Mouse (Mus musculus): ENCODE measurements around the gene Erbb4.

DNA sequence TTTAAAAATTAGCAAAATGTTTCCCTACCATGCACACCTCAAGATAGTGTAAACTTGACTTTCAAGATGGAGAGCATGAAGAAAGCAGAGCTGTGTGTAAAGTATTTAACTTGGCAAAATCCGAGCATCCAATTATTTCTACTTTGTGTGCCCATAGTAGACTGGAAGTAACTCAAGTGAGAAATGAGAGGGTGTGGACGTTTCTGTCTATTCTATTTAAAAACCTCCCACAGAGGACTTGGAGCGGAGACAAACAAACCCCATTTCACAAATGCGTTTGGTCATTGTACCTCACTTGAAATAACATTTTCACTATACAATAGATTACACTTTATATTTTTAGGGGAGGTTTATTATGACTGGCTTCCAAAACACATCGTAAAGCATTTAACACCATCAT lies 832.0 kb downstream of the Erbb4 start:
- TF ChIP-seq POLR2A (IDR thresholded peaks at IDR 0.05; ENCODE audit: insufficient read length, low read depth) (no peak), MYOG (IDR thresholded peaks at IDR 0.05; ENCODE audit: control insufficient read depth in 1 of 3, insufficient read depth in 1 of 3, insufficient read length in 2 of 3, low read depth in 2 of 3) (no peak), POLR2AphosphoS2 (IDR thresholded peaks at IDR 0.05; ENCODE audit: insufficient read length, low read depth) (no peak), USF1 (IDR thresholded peaks at IDR 0.05; ENCODE audit: low read depth) (no peak), MAX (IDR thresholded peaks at IDR 0.05; ENCODE audit: low read depth) (no peak), TCF12 (IDR thresholded peaks at IDR 0.05; ENCODE audit: insufficient read depth, poor library complexity, severe bottlenecking) (no peak), E2F4 (IDR thresholded peaks at IDR 0.05; ENCODE audit: insufficient read depth) (no peak), TCF3 (IDR thresholded peaks at IDR 0.05; ENCODE audit: insufficient read length, low read depth) (no peak), MYOD1 (IDR thresholded peaks at IDR 0.05; ENCODE audit: control insufficient read depth in 1 of 3, insufficient read length in 2 of 3, low read depth in 2 of 3) (no peak)
